Mouse (Mus musculus) liver, embryonic 16.5 days (tissue): ENCODE measurements at regions not wholly inside any gene's neighbourhood (a gene's known extent, or its start where the extent isn't known, plus 50 kb on each side); places are given as distances from the start of the nearest gene placed in this dataset.

ENCODE experiments used
- ATAC-seq: fragments of 200-750 bp; cut with Nextera tagmentation; 2 replicates; pipeline ENCODE4 v1.8.0; 2017; ENCODE audit warnings: low read depth, mild to moderate bottlenecking, moderate number of reproducible peaks, moderate library complexity
- H3K27ac ChIP-seq: fragments of 300-500 bp; sonication (generic); 2 replicates; pipeline ENCODE4 v1.5.1; 2014; ENCODE audit warnings: mild to moderate bottlenecking, low read length
- H3K27me3 ChIP-seq: fragments of 300-500 bp; sonication (generic); 2 replicates; pipeline ENCODE4 v1.6.1; 2014; ENCODE audit warnings: low read depth, low read length, mixed read lengths; ENCODE audit not compliant: control insufficient read depth, insufficient read depth
- H3K36me3 ChIP-seq: fragments of 300-500 bp; sonication (generic); 2 replicates; pipeline ENCODE4 v1.6.1; 2014; ENCODE audit warnings: mild to moderate bottlenecking; ENCODE audit not compliant: control insufficient read depth, insufficient read depth
- H3K4me1 ChIP-seq: fragments of 300-500 bp; sonication (generic); 2 replicates; pipeline ENCODE4 v1.6.1; 2014; ENCODE audit warnings: low read depth, low read length, mixed read lengths; ENCODE audit not compliant: control insufficient read depth
- H3K4me2 ChIP-seq: fragments of 300-500 bp; sonication (generic); 2 replicates; pipeline ENCODE4 v1.6.1; 2014; ENCODE audit warnings: low read depth, low read length, mixed read lengths
- H3K4me3 ChIP-seq: fragments of 300-500 bp; sonication (generic); 2 replicates; pipeline ENCODE4 v1.5.1; 2014; ENCODE audit warnings: low read depth, mild to moderate bottlenecking, low read length
- H3K9ac ChIP-seq: fragments of 300-500 bp; sonication (generic); 2 replicates; pipeline ENCODE4 v1.6.1; 2014; ENCODE audit warnings: low read depth, low read length
- H3K9me3 ChIP-seq: fragments of 300-500 bp; sonication (generic); replicated peaks from 2 replicates; pipeline ENCODE4 v1.6.1; 2016; ENCODE audit warnings: low read length; ENCODE audit not compliant: control insufficient read depth
- WGBS: fragments of 180-500 bp; shearing (Covaris S2); extraction: QIAGEN DNeasy Blood & Tissue Kit; methylation state at CpG from one replicate; pipeline ENCODE4 v1.1.7; 2014; ENCODE audit not compliant: insufficient replicate concordance; 5-methylcytosine and 5-hydroxymethylcytosine counted together

- no peaks in the 10 kb centered on the region for H3K9me3 ChIP-seq
- no peaks in the 10 kb centered on the region for H3K36me3 ChIP-seq
- 48% methylated on average over 3 of the region's 3 CpGs for WGBS
- H3K27ac ChIP-seq: no peak overlapping the region
- no peaks in the 10 kb centered on the region for H3K4me1 ChIP-seq
- H3K4me3 ChIP-seq: no peak overlapping the region
- no peaks in the 10 kb centered on the region for H3K27me3 ChIP-seq
- no peak overlapping the region for H3K4me2 ChIP-seq
- ATAC-seq: no peak
- H3K9ac ChIP-seq: no peak overlapping the region
These were observed 570.2 kb upstream of the Gm10306 start for GRCm38 (mm10) chr4:93986189-93986588.

GRCm38 (mm10) chr4:93990273-93990869 is 566.0 kb upstream of the Gm10306 start:
- Histone ChIP-seq H3K27me3 (no peaks in the 10 kb centered on the region), H3K9me3 (no peaks in the 10 kb centered on the region), H3K27ac (no peak overlapping the region), H3K9ac (no peak overlapping the region), H3K4me2 (no peak overlapping the region), H3K36me3 (no peaks in the 10 kb centered on the region), H3K4me3 (no peak overlapping the region), H3K4me1 (no peaks in the 10 kb centered on the region)
- no peak for ATAC-seq
- 54% methylated on average over 7 of the region's 7 CpGs for WGBS

GRCm38 (mm10) chr4:94005818-94006217 is 550.5 kb upstream of the Gm10306 start:
- Histone ChIP-seq H3K36me3 (no peaks in the 10 kb centered on the region), H3K27ac (no peak overlapping the region), H3K9ac (no peak overlapping the region), H3K27me3 (no peaks in the 10 kb centered on the region), H3K9me3 (no peaks in the 10 kb centered on the region), H3K4me3 (no peak overlapping the region), H3K4me1 (no peaks in the 10 kb centered on the region), H3K4me2 (no peak overlapping the region)
- no peak for ATAC-seq
- WGBS: 5% methylated on average over 1 of the region's 1 CpGs

GRCm38 (mm10) chr4:94007088-94007768 is 549.1 kb upstream of the Gm10306 start:
- Histone ChIP-seq H3K27me3 (no peaks in the 10 kb centered on the region), H3K36me3 (no peaks in the 10 kb centered on the region), H3K27ac (no peak overlapping the region), H3K9me3 (no peaks in the 10 kb centered on the region), H3K9ac (no peak overlapping the region), H3K4me2 (no peak overlapping the region), H3K4me1 (no peaks in the 10 kb centered on the region), H3K4me3 (no peak overlapping the region)
- 32% methylated on average over 8 of the region's 8 CpGs for WGBS
- no peak for ATAC-seq

GRCm38 (mm10) chr4:94015713-94016112 is 540.6 kb upstream of the Gm10306 start:
- H3K4me3 ChIP-seq: no peak overlapping the region
- no peaks in the 10 kb centered on the region for H3K9me3 ChIP-seq
- no peak overlapping the region for H3K9ac ChIP-seq
- H3K27me3 ChIP-seq: no peaks in the 10 kb centered on the region
- H3K4me2 ChIP-seq: no peak overlapping the region
- no peak for ATAC-seq
- 59% methylated on average over 2 of the region's 2 CpGs for WGBS
- no peaks in the 10 kb centered on the region for H3K4me1 ChIP-seq
- no peaks in the 10 kb centered on the region for H3K36me3 ChIP-seq
- H3K27ac ChIP-seq: no peak overlapping the region

- H3K4me1 ChIP-seq: no peaks in the 10 kb centered on the region
- H3K4me2 ChIP-seq: no peak overlapping the region
- no peaks in the 10 kb centered on the region for H3K27me3 ChIP-seq
- no peak overlapping the region for H3K4me3 ChIP-seq
- H3K36me3 ChIP-seq: no peaks in the 10 kb centered on the region
- no peak for ATAC-seq
- H3K27ac ChIP-seq: no peak overlapping the region
- 37% methylated on average over 3 of the region's 3 CpGs for WGBS
- no peaks in the 10 kb centered on the region for H3K9me3 ChIP-seq
- no peak overlapping the region for H3K9ac ChIP-seq
These were observed 538.6 kb upstream of the Gm10306 start for GRCm38 (mm10) chr4:94017702-94018101.

GRCm38 (mm10) chr4:94049629-94050310 is 506.6 kb upstream of the Gm10306 start:
- Histone ChIP-seq H3K27ac (no peak overlapping the region), H3K9me3 (no peaks in the 10 kb centered on the region), H3K27me3 (no peaks in the 10 kb centered on the region), H3K36me3 (no peaks in the 10 kb centered on the region), H3K4me3 (no peak overlapping the region), H3K4me1 (no peaks in the 10 kb centered on the region), H3K9ac (no peak overlapping the region), H3K4me2 (no peak overlapping the region)
- no peak for ATAC-seq
- 62% methylated on average over 5 of the region's 5 CpGs for whole genome bisulfite sequencing

GRCm38 (mm10) chr4:94052249-94053162 is 503.8 kb upstream of the Gm10306 start:
- H3K27me3 ChIP-seq: no peaks in the 10 kb centered on the region
- H3K4me3 ChIP-seq: no peak overlapping the region
- H3K27ac ChIP-seq: no peak overlapping the region
- H3K9me3 ChIP-seq: no peaks in the 10 kb centered on the region
- no peaks in the 10 kb centered on the region for H3K36me3 ChIP-seq
- ATAC-seq: no peak
- H3K4me2 ChIP-seq: no peak overlapping the region
- no peaks in the 10 kb centered on the region for H3K4me1 ChIP-seq
- 59% methylated on average over 11 of the region's 11 CpGs for WGBS
- no peak overlapping the region for H3K9ac ChIP-seq
